Mouse (Mus musculus): Measurements from ENCODE around the gene Cdcp2. TPM values are rescaled to one million over a fixed set of nuclear protein-coding genes. Genes with fewer than 3 reads are reported as not detected.

The Cdcp2 gene
- polyA plus RNA-seq, 1 experiment from 2014 or later = not detected

DNA sequence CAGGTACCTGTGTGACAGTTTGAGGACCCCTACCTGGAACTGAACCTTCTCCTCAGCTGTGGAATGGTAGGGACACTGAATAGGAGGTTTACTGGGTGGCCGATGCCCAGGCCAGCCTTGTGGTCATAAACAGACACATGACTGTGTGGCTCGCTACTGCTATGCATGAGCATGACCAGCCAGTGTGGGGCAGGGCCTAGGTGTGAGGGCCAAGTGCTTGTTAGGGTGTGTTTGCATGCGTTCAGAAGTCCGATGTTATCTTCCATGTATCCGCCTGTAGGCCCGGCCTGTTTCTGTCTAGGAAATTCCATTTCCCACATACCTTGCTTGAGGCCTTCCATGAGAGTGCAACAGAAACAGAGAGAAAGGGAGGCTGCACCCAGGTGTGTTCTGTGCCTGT is 24.0 kb downstream of the Cdcp2 start:
- no peak for ATAC-seq (ENCODE audit: borderline replicate concordance, extremely low read depth, low FRiP score, low TSS enrichment)
- H3K27ac ChIP-seq = no peak overlapping the region
- H3K27me3 ChIP-seq = no peaks in the 10 kb centered on the region
- H3K36me3 ChIP-seq = no peaks in the 10 kb centered on the region
- no peak overlapping the region for H3K4me2 ChIP-seq
- peaks cover 9% of the 10 kb centered on the region; the same call in 1 of the 2 replicates for H3K4me1 ChIP-seq
- WGBS = 74% methylated on average over 6 of the region's 6 CpGs
- H3K4me3 ChIP-seq = no peak overlapping the region
- no peaks in the 10 kb centered on the region for H3K9me3 ChIP-seq
- H3K9ac ChIP-seq = no peak overlapping the region

DNA sequence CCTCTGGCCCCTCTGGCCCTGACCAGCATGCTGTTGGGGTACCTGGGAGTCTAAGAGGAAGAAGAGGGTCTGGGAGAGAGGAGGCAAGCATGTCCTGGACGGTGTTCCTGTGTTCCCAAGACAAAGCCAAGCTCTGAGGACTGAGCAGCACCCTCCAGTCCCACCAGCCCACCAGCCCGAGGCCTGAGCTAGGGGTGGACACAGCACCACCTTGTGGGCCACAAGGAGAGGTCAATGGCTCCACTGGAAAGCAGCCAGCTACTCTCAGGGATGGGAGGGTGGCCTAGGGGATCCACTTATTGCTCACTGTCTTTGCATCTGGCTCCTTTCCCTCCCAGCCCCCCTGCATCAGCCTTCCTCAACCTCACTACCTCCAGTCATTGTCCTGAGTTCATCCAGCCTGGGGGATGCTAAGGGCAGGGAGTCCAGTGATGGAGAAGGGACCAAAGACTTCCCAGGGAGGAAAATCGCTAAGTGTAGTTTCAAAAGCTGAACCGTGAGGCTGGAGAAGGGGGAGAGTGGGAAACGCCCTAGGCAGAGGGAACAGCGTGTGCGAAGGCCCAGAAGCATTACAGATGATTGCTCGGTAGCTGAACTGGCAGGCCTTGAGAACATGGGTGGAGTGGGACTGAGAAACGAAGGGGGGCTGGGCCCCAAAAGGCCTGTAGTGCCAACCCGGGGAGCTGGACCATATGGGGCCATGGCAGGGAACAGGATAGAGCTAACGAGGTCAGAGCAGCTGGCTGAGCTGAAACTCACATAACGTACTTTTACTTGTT is 24.7 kb downstream of the Cdcp2 start:
- no peak overlapping the region for H3K27ac ChIP-seq
- H3K27me3 ChIP-seq = no peaks in the 10 kb centered on the region
- WGBS = 58% methylated on average over 12 of the region's 12 CpGs
- no peak overlapping the region for H3K4me3 ChIP-seq
- peaks cover 9% of the 10 kb centered on the region; the same call in 1 of the 2 replicates for H3K4me1 ChIP-seq
- H3K9ac ChIP-seq = no peak overlapping the region
- no peak overlapping the region for H3K4me2 ChIP-seq
- no peaks in the 10 kb centered on the region for H3K9me3 ChIP-seq
- ATAC-seq (ENCODE audit: borderline replicate concordance, extremely low read depth, low FRiP score, low TSS enrichment) = 0 out of 2 replicates have a peak, but pooled peaks have one; percentile 12
- no peaks in the 10 kb centered on the region for H3K36me3 ChIP-seq

DNA sequence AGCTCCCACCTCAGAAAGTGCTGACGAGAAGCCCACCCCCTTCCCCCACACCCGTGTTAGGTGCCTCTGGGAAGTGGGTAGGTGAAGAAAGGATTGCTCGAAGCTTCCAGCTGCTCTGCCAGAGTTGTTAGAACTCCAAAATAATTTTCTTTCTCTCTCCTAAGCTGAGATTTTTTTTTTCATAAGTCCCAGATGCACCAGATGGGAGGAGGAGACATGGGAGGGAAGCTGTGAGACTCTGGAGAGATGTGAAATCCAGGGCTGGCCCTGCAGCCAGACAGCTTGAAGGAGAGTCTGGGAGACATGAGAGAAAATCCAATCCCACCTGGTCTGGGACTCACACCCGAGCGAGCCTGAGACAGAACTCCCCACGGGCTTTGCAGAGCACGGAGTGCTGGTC is 27.7 kb downstream of the Cdcp2 start:
- Histone ChIP-seq H3K36me3 (no peaks in the 10 kb centered on the region), H3K9ac (no peak overlapping the region), H3K9me3 (no peaks in the 10 kb centered on the region), H3K27ac (no peak overlapping the region), H3K27me3 (no peaks in the 10 kb centered on the region), H3K4me3 (no peak overlapping the region), H3K4me2 (no peak overlapping the region), H3K4me1 (0 out of 2 replicates have a peak, but pooled peaks cover under 1% of the 10 kb centered on the region)
- ATAC-seq (ENCODE audit: borderline replicate concordance, extremely low read depth, low FRiP score, low TSS enrichment) = no peak
- 67% methylated on average over 7 of the region's 7 CpGs for WGBS

DNA sequence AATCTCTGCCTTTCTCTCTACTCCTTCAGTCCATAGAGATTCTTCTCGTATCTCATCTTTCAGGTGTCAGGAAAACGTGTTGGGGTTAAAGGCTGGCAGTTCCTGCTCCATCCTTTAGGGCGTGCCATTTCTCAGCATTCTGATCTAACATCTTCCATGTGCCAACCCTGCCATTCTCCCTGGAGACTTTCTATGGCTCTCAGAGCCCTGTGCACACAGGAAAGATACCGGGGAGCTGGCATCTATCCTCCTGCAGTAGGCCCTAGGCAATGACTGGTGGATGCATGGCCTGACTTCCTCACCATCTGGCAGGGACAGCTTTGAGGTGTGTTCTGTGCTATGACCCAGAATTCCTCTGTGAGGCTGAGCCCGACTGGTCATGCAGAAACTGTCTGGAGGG is 28.4 kb downstream of the Cdcp2 start:
- Histone ChIP-seq H3K36me3 (no peaks in the 10 kb centered on the region), H3K9me3 (no peaks in the 10 kb centered on the region), H3K27me3 (no peaks in the 10 kb centered on the region), H3K27ac (no peak overlapping the region), H3K4me3 (no peak overlapping the region), H3K4me2 (no peak overlapping the region), H3K4me1 (no peaks in the 10 kb centered on the region), H3K9ac (no peak overlapping the region)
- 60% methylated on average over 5 of the region's 5 CpGs for WGBS
- no peak for ATAC-seq (ENCODE audit: borderline replicate concordance, extremely low read depth, low FRiP score, low TSS enrichment)

DNA sequence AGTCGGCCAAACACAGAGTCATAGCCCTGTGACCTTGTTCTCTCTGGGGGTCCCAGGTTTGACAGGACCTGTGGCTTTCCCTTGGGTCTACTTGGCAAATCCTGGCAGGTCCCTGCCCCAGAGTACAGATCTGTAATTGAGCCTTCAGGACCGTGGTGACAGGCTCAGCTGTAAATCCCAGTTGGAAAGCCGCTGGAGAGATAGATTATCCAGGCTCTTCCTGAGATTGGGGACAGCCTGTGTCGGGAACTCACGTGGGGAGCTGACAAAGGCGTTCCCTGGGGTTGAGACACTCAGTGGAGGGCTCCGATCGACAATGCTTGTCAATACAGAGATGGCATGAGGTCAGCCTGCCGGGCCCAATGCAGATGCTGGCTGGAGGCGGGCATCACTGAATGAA is 29.7 kb downstream of the Cdcp2 start:
- Histone ChIP-seq H3K36me3 (no peaks in the 10 kb centered on the region), H3K9ac (no peak overlapping the region), H3K9me3 (no peaks in the 10 kb centered on the region), H3K27me3 (no peaks in the 10 kb centered on the region), H3K4me1 (no peaks in the 10 kb centered on the region), H3K4me3 (no peak overlapping the region), H3K4me2 (no peak overlapping the region), H3K27ac (no peak overlapping the region)
- ATAC-seq (ENCODE audit: borderline replicate concordance, extremely low read depth, low FRiP score, low TSS enrichment) = no peak
- 55% methylated on average over 10 of the region's 10 CpGs for WGBS

DNA sequence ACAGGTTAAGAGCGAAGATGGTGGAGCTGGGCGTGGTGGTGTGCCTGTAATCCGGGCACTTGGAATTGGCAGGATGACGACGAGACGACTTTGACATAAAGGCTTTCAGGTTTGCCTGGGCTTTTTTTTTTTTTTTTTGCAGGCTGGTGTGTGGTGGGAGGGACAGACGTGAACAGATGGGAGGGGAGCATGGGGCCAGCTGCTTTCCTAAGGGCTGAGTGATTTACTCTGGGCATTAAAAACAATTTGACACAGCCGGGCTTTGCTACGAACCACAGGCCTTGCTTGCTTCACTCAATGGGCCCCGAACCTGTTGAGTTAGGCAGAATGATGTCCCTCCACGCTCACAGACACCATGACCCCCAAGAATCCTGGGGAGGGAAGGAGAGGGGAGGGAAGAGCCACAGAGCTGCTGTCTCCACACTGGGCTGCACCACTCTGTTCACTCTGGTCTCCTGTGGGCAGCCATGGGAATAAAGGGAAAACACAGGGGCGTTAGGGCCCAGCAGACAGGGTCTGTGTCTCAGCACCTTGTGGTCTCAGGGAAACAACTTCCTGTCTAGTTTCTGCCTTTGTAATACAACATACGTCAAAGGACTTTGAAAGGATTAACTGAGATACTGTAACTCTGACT is 30.3 kb downstream of the Cdcp2 start:
- Histone ChIP-seq H3K27ac (no peak overlapping the region), H3K36me3 (no peaks in the 10 kb centered on the region), H3K4me2 (no peak overlapping the region), H3K9me3 (no peaks in the 10 kb centered on the region), H3K9ac (no peak overlapping the region), H3K4me1 (no peaks in the 10 kb centered on the region), H3K27me3 (no peaks in the 10 kb centered on the region), H3K4me3 (no peak overlapping the region)
- WGBS = 61% methylated on average over 13 of the region's 13 CpGs
- no peak for ATAC-seq (ENCODE audit: borderline replicate concordance, extremely low read depth, low FRiP score, low TSS enrichment)

DNA sequence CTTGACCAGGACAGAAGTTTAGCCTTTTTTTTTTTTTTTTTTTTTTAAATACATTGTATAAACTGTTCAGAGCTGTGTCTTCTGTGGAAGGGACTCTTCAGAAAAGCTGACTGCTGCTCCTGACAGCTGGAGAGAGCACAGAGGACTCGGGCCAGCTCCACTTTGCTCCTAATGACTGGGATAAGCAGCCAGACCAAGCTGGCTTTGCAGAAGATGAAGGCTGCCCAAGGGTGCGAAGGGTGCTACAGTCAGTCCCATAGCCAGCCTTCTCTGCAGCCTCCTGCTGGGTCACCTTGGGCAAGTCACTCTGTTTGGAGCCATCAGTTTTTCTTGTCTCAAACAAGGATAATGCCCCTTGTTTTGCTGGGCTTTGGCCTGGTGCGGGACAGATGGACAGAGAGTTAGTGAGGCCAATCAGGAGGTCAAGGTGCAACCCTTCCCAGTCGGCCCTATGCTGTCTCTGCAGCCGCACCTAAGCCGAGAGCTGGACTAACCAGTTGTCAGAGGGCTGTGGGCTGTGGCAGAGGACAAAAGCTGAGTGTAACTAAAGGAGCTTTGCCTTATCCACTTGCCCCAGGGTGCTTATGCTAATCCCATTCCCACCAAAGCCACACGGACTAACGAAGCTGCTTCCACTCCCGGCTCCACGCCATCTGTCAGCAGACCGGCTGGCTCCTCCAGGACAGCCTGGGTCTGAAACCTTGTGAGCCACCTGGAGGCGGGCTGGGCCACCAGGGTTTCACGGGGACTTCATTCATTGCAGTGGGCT is 31.4 kb downstream of the Cdcp2 start:
- Histone ChIP-seq H3K9me3 (no peaks in the 10 kb centered on the region), H3K27ac (no peak overlapping the region), H3K4me1 (no peaks in the 10 kb centered on the region), H3K9ac (no peak overlapping the region), H3K4me3 (no peak overlapping the region), H3K36me3 (no peaks in the 10 kb centered on the region), H3K4me2 (no peak overlapping the region), H3K27me3 (no peaks in the 10 kb centered on the region)
- no peak for ATAC-seq (ENCODE audit: borderline replicate concordance, extremely low read depth, low FRiP score, low TSS enrichment)
- WGBS = 45% methylated on average over 13 of the region's 13 CpGs

DNA sequence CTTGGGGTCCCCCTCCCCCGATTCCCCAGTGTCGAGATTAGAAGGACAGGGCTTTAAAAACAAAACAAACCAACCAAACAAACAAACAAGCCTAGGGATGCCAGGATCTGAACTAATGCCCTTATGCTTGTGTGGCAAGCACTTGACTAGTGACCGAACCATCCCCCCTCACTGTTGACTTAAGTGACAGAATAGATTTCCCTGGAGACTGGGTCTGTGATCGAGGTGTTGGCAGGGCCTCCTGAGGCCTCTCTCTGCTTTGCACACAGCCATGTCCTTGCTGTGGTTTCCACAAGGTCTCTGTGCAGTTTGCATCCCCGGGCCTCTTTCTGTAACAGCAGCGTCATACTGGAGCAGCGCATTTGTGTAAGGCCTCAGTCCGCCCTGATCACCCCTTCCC is 32.7 kb downstream of the Cdcp2 start:
- no peak overlapping the region for H3K4me3 ChIP-seq
- no peaks in the 10 kb centered on the region for H3K9me3 ChIP-seq
- no peaks in the 10 kb centered on the region for H3K4me1 ChIP-seq
- 59% methylated on average over 8 of the region's 8 CpGs for WGBS
- no peaks in the 10 kb centered on the region for H3K36me3 ChIP-seq
- H3K4me2 ChIP-seq = no peak overlapping the region
- no peak for ATAC-seq (ENCODE audit: borderline replicate concordance, extremely low read depth, low FRiP score, low TSS enrichment)
- H3K27ac ChIP-seq = no peak overlapping the region
- no peaks in the 10 kb centered on the region for H3K27me3 ChIP-seq
- H3K9ac ChIP-seq = no peak overlapping the region

DNA sequence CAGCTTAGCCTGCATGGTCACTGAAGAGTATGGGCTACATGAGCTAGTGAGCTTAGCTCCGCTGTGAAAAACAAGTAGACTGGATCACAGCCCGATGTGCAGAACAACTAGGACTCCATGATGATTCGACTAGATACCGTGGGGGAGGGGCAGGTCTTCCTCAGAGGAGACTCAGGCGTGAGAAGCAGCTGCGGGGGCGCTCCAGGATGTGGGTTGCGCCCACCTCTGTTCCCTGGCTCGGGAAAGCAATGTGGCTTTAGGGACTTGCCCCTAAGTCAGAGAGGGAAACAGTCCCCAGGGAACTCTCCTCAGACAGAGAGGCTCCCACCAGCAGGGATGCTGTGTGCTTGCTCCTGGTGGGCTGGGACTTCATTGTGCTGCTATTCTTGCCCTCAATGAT is 33.8 kb downstream of the Cdcp2 start:
- H3K27me3 ChIP-seq = no peaks in the 10 kb centered on the region
- H3K4me3 ChIP-seq = no peak overlapping the region
- no peaks in the 10 kb centered on the region for H3K9me3 ChIP-seq
- whole genome bisulfite sequencing = 28% methylated on average over 9 of the region's 9 CpGs
- H3K4me2 ChIP-seq = no peak overlapping the region
- H3K36me3 ChIP-seq = no peaks in the 10 kb centered on the region
- H3K4me1 ChIP-seq = peaks cover 5% of the 10 kb centered on the region; the same call in 1 of the 2 replicates
- H3K27ac ChIP-seq = no peak overlapping the region
- H3K9ac ChIP-seq = no peak overlapping the region
- no peak for ATAC-seq (ENCODE audit: borderline replicate concordance, extremely low read depth, low FRiP score, low TSS enrichment)

DNA sequence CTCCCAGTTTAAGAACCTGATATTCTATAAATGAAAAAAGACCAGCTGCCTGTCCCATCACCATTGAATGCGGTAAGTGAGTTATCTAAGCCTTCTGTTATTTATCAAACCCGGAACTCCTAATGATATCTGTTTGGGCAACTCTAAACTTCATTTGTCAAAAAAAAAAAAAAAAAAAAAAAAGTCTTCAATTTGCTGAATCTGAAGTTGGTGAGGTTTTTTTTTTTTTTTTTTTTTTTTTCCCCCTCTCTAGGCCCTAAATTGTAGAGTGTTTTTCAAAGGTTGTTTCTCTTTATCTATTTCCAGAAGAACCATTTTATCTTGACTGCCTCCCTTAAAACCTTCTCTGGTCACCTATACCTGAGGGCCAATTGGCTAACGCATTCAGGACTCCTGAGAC is 38.2 kb downstream of the Cdcp2 start:
- no peak for ATAC-seq (ENCODE audit: borderline replicate concordance, extremely low read depth, low FRiP score, low TSS enrichment)
- Histone ChIP-seq H3K4me2 (no peak overlapping the region), H3K27me3 (no peaks in the 10 kb centered on the region; the same call in 1 of the 2 replicates), H3K9me3 (no peaks in the 10 kb centered on the region), H3K4me3 (no peak overlapping the region), H3K9ac (no peak overlapping the region), H3K4me1 (peaks cover 11% of the 10 kb centered on the region), H3K36me3 (no peaks in the 10 kb centered on the region), H3K27ac (no peak overlapping the region)
- 72% methylated on average over 3 of the region's 3 CpGs for WGBS

DNA sequence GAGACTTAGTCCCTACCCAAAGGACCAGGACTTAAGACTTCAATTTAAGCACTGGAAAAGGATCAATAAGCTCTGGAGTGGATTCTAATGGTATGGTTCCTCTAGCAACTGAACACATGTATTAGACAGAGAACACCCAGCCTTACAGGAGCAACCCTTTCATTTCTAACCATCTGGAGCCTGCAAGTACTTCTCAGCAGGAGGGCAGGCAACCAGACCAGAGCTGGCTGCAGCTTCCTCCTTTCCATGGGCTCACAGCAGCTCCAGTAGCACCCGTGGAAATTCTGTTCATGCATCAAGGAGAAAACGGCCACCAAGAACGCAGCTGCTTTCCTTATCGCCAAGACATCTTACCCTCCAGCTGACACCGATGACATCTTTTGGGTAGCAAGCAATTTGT is 39.0 kb downstream of the Cdcp2 start:
- Histone ChIP-seq H3K9me3 (no peaks in the 10 kb centered on the region), H3K4me1 (peaks cover 17% of the 10 kb centered on the region), H3K27me3 (no peaks in the 10 kb centered on the region; the same call in 1 of the 2 replicates), H3K4me3 (no peak overlapping the region), H3K9ac (no peak overlapping the region), H3K27ac (no peak overlapping the region), H3K36me3 (no peaks in the 10 kb centered on the region), H3K4me2 (no peak overlapping the region)
- 51% methylated on average over 5 of the region's 5 CpGs for WGBS
- ATAC-seq (ENCODE audit: borderline replicate concordance, extremely low read depth, low FRiP score, low TSS enrichment) = no peak

DNA sequence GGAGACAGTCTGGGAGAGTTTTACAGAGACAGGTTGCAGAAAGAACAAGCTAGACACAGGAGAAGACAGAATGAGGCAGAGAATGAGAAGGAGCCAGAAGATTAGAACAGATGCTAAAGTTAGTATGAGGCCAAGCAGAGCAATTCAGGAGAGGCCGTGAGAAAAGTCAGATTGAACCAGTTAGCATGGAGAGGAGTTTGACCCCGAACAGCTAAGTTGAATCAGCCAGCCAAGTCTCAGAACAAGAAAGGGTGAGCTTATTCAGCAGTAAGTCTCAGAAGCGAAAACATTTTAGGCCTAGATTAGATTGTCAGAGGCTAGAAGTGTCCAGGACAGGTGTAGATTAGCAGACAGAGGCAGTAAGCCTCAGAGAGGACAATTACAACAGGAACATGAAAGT is 39.8 kb downstream of the Cdcp2 start:
- Histone ChIP-seq H3K9ac (no peak overlapping the region), H3K4me2 (no peak overlapping the region), H3K27me3 (no peaks in the 10 kb centered on the region; the same call in 1 of the 2 replicates), H3K27ac (no peak overlapping the region), H3K4me1 (peaks cover 19% of the 10 kb centered on the region), H3K36me3 (no peaks in the 10 kb centered on the region), H3K4me3 (no peak overlapping the region), H3K9me3 (no peaks in the 10 kb centered on the region)
- ATAC-seq (ENCODE audit: borderline replicate concordance, extremely low read depth, low FRiP score, low TSS enrichment) = no peak
- WGBS = 54% methylated on average over 3 of the region's 3 CpGs

All from lung, embryonic 15.5 days (tissue).